Mouse (Mus musculus): ENCODE results near the gene Tpd52l2.

GRCm38 (mm10) chr2:181459153-181459672 is 37.7 kb upstream of the Tpd52l2 start, which contains the start of gene Zbtb46:
- TF ChIP-seq POLR2A (IDR thresholded peaks at IDR 0.05; ENCODE audit: low read depth, low read length) (no peak), CTCF (IDR thresholded peaks at IDR 0.05; ENCODE audit: extremely low read depth, insufficient read depth, insufficient read length, insufficient replicate concordance) (no peak)
